Mouse (Mus musculus) stomach, embryonic 14.5 days (tissue): ENCODE measurements around the gene Tfap2c. TPM values are rescaled to one million over a fixed set of nuclear protein-coding genes. Genes with fewer than 3 reads are reported as not detected.
A peak's percentile ranks its signal among the peaks of the same experiment; 100 is the strongest.

ENCODE experiments used
- ATAC-seq: fragments of 200-750 bp; cut with Nextera tagmentation; 2 replicates; pipeline ENCODE4 v1.8.0; 2017; ENCODE audit warnings: low read depth, moderate TSS enrichment; ENCODE audit not compliant: insufficient number of reproducible peaks, insufficient read depth, low FRiP score
- H3K27ac ChIP-seq: fragments of 300-500 bp; sonication (generic); 2 replicates; pipeline ENCODE4 v1.5.1; 2014; ENCODE audit warnings: mild to moderate bottlenecking, low read length, moderate library complexity, mixed read lengths
- H3K27me3 ChIP-seq: fragments of 300-500 bp; sonication (generic); 2 replicates; pipeline ENCODE4 v1.6.1; 2014; ENCODE audit warnings: low read length, control low read depth, mixed read lengths; ENCODE audit not compliant: control insufficient read depth, insufficient read depth
- H3K36me3 ChIP-seq: fragments of 300-500 bp; sonication (generic); 2 replicates; pipeline ENCODE4 v1.6.1; 2014; ENCODE audit warnings: mild to moderate bottlenecking, control low read depth, low read length, moderate library complexity, mixed read lengths; ENCODE audit not compliant: control insufficient read depth, insufficient read depth
- H3K4me1 ChIP-seq: fragments of 300-500 bp; sonication (generic); 2 replicates; pipeline ENCODE4 v1.6.1; 2014; ENCODE audit warnings: low read length, control low read depth, mixed read lengths; ENCODE audit not compliant: control insufficient read depth, insufficient read depth
- H3K4me2 ChIP-seq: fragments of 300-500 bp; sonication (generic); replicated peaks from 2 replicates; pipeline ENCODE4 v1.6.1; 2014; ENCODE audit warnings: low read depth, low read length, control low read depth
- H3K4me3 ChIP-seq: fragments of 300-500 bp; sonication (generic); 2 replicates; pipeline ENCODE4 v1.5.1; 2014; ENCODE audit warnings: low read depth, low read length, control low read depth
- H3K9ac ChIP-seq: fragments of 300-500 bp; sonication (generic); replicated peaks from 2 replicates; pipeline ENCODE4 v1.6.1; 2014; ENCODE audit warnings: low read depth, mild to moderate bottlenecking, control low read depth, low read length, moderate library complexity, mixed read lengths
- H3K9me3 ChIP-seq: fragments of 300-500 bp; sonication (generic); 2 replicates; pipeline ENCODE4 v1.6.1; 2016; ENCODE audit warnings: low read depth, low read length, control low read depth; ENCODE audit not compliant: control insufficient read depth
- WGBS: fragments of 180-500 bp; shearing (Covaris S2); extraction: QIAGEN DNeasy Blood & Tissue Kit; methylation state at CpG from one replicate; pipeline ENCODE4 v1.1.7; 2014; 5-methylcytosine and 5-hydroxymethylcytosine counted together
- polyA plus RNA-seq: library from polyadenylated mRNA; unstranded; fragments of >200 nt; fragmentation: Nextera tagmentation; extraction: Ambion mirVana; gene quantifications from 2 replicates; pipeline ENCODE4 v1.2.1, GENCODE M21; 2014

Tfap2c gene
- polyA plus RNA-seq, 1 experiment from 2014 or later: 5.6 TPM

- H3K4me3 ChIP-seq: no peak overlapping the region
- 3% methylated on average over 27 of the region's 27 CpGs for WGBS
These were observed 1.4 kb upstream of the Tfap2c start for GRCm38 (mm10) chr2:172547807-172548586.

GRCm38 (mm10) chr2:172548672-172549255, 629 bp upstream of the Tfap2c start:
- Histone ChIP-seq H3K4me2 (peak overlapping the region; percentile 53), H3K27me3 (peaks cover 72% of the 10 kb centered on the region), H3K36me3 (no peaks in the 10 kb centered on the region), H3K4me3 (peak overlapping the region; percentile 31), H3K27ac (no peak overlapping the region), H3K9me3 (no peaks in the 10 kb centered on the region), H3K9ac (no peak overlapping the region), H3K4me1 (peaks cover 11% of the 10 kb centered on the region; the same call in 1 of the 2 replicates)
- ATAC-seq: no peak
- under 1% methylated on average over 27 of the region's 27 CpGs for WGBS

More at GRCm38 (mm10) chr2:172547807-172548586, 1.4 kb upstream of the Tfap2c start:
- no peak overlapping the region for H3K9ac ChIP-seq
- H3K36me3 ChIP-seq: no peaks in the 10 kb centered on the region
- ATAC-seq: no peak
- peaks cover 11% of the 10 kb centered on the region; the same call in 1 of the 2 replicates for H3K4me1 ChIP-seq
- H3K27ac ChIP-seq: no peak overlapping the region
- H3K9me3 ChIP-seq: no peaks in the 10 kb centered on the region
- H3K4me2 ChIP-seq: no peak overlapping the region
- H3K27me3 ChIP-seq: peaks cover 70% of the 10 kb centered on the region

GRCm38 (mm10) chr2:172550364-172551080, 1.1 kb downstream of the Tfap2c start:
- peaks cover 11% of the 10 kb centered on the region; the same call in 1 of the 2 replicates for H3K4me1 ChIP-seq
- peak overlapping the region; percentile 53 for H3K4me2 ChIP-seq
- H3K4me3 ChIP-seq: peak overlapping the region; percentile 31
- no peak overlapping the region for H3K27ac ChIP-seq
- no peaks in the 10 kb centered on the region for H3K36me3 ChIP-seq
- no peak overlapping the region for H3K9ac ChIP-seq
- under 1% methylated on average over 62 of the region's 62 CpGs for WGBS
- peak; percentile 24; the same call in 1 of the 2 replicates for ATAC-seq
- H3K9me3 ChIP-seq: no peaks in the 10 kb centered on the region
- H3K27me3 ChIP-seq: peaks cover 72% of the 10 kb centered on the region

- peak overlapping the region; percentile 53 for H3K4me2 ChIP-seq
- no peak for ATAC-seq
- H3K4me1 ChIP-seq: peaks cover 11% of the 10 kb centered on the region; the same call in 1 of the 2 replicates
- no peak overlapping the region for H3K27ac ChIP-seq
- H3K9me3 ChIP-seq: no peaks in the 10 kb centered on the region
- peaks cover 68% of the 10 kb centered on the region for H3K27me3 ChIP-seq
- H3K4me3 ChIP-seq: peak overlapping the region; percentile 31
- 1% methylated on average over 57 of the region's 57 CpGs for WGBS
- no peak overlapping the region for H3K9ac ChIP-seq
- H3K36me3 ChIP-seq: no peaks in the 10 kb centered on the region
These were observed 1.8 kb downstream of the Tfap2c start for GRCm38 (mm10) chr2:172551081-172551720.

GRCm38 (mm10) chr2:172551872-172552271, 2.5 kb downstream of the Tfap2c start:
- Histone ChIP-seq H3K4me3 (peak overlapping the region; percentile 31; the same call in 1 of the 2 replicates), H3K27me3 (peaks cover 63% of the 10 kb centered on the region), H3K36me3 (no peaks in the 10 kb centered on the region), H3K9ac (no peak overlapping the region), H3K27ac (no peak overlapping the region), H3K9me3 (no peaks in the 10 kb centered on the region), H3K4me1 (peaks cover 11% of the 10 kb centered on the region; the same call in 1 of the 2 replicates), H3K4me2 (peak overlapping the region; percentile 53)
- WGBS: 4% methylated on average over 14 of the region's 14 CpGs
- ATAC-seq: no peak

GRCm38 (mm10) chr2:172552666-172553065, 3.3 kb downstream of the Tfap2c start:
- peaks cover 11% of the 10 kb centered on the region; the same call in 1 of the 2 replicates for H3K4me1 ChIP-seq
- ATAC-seq: no peak
- no peaks in the 10 kb centered on the region for H3K9me3 ChIP-seq
- H3K9ac ChIP-seq: no peak overlapping the region
- no peak overlapping the region for H3K4me2 ChIP-seq
- peaks cover 57% of the 10 kb centered on the region for H3K27me3 ChIP-seq
- no peak overlapping the region for H3K4me3 ChIP-seq
- H3K27ac ChIP-seq: no peak overlapping the region
- H3K36me3 ChIP-seq: no peaks in the 10 kb centered on the region
- 8% methylated on average over 6 of the region's 6 CpGs for WGBS

- H3K36me3 ChIP-seq: no peaks in the 10 kb centered on the region
- WGBS: 73% methylated on average over 9 of the region's 9 CpGs
These were observed 4.8 kb downstream of the Tfap2c start for GRCm38 (mm10) chr2:172554211-172554610.

More at GRCm38 (mm10) chr2:172554211-172554610, 4.8 kb downstream of the Tfap2c start:
- Histone ChIP-seq H3K27ac (no peak overlapping the region), H3K9me3 (no peaks in the 10 kb centered on the region), H3K4me3 (no peak overlapping the region), H3K4me1 (peaks cover 7% of the 10 kb centered on the region; the same call in 1 of the 2 replicates), H3K9ac (no peak overlapping the region), H3K4me2 (no peak overlapping the region), H3K27me3 (peaks cover 44% of the 10 kb centered on the region)
- no peak for ATAC-seq
